Mouse (Mus musculus): ENCODE measurements at regions not wholly inside any gene's neighbourhood (a gene's known extent, or its start where the extent isn't known, plus 50 kb on each side); places are given as distances from the start of the nearest gene placed in this dataset.

- WGBS, result 28% methylated on average over 7 of the region's 7 CpGs
- TF ChIP-seq POLR2A (IDR thresholded peaks at IDR 0.05; ENCODE audit: borderline replicate concordance, insufficient read depth, low read length), result no peak
- TF ChIP-seq CTCF (IDR thresholded peaks at IDR 0.05; ENCODE audit: borderline replicate concordance, insufficient read depth, low read depth, low read length), result no peak
- no peak for DNase-seq
- Histone ChIP-seq H3K27me3 (ENCODE audit: control insufficient read depth, insufficient read depth, low read length) (no peaks in the 10 kb centered on the region), H3K4me3 (replicated peaks; ENCODE audit: insufficient read depth, low read depth, low read length) (no peak overlapping the region), H3K4me1 (ENCODE audit: control insufficient read depth, insufficient read depth, low read length) (no peaks in the 10 kb centered on the region; the same call in 1 of the 2 replicates), H3K27ac (ENCODE audit: insufficient read depth, low read length) (no peak overlapping the region)
Measured at GRCm38 (mm10) chr2:179371553-179371952, 70.7 kb upstream of the Cdh4 start.

GRCm38 (mm10) chr2:179379691-179380443, 62.4 kb upstream of the Cdh4 start:
- no peak for DNase-seq
- Histone ChIP-seq H3K27ac (ENCODE audit: insufficient read depth, low read length) (no peak overlapping the region), H3K4me3 (replicated peaks; ENCODE audit: insufficient read depth, low read depth, low read length) (no peak overlapping the region), H3K4me1 (ENCODE audit: control insufficient read depth, insufficient read depth, low read length) (no peaks in the 10 kb centered on the region), H3K27me3 (ENCODE audit: control insufficient read depth, insufficient read depth, low read length) (no peaks in the 10 kb centered on the region)
- TF ChIP-seq CTCF (IDR thresholded peaks at IDR 0.05; ENCODE audit: borderline replicate concordance, insufficient read depth, low read depth, low read length), result no peak
- TF ChIP-seq POLR2A (IDR thresholded peaks at IDR 0.05; ENCODE audit: borderline replicate concordance, insufficient read depth, low read length), result no peak
- WGBS, result 62% methylated on average over 11 of the region's 11 CpGs

- TF ChIP-seq POLR2A (IDR thresholded peaks at IDR 0.05; ENCODE audit: borderline replicate concordance, insufficient read depth, low read length), result no peak
- TF ChIP-seq CTCF (IDR thresholded peaks at IDR 0.05; ENCODE audit: borderline replicate concordance, insufficient read depth, low read depth, low read length), result no peak
- Histone ChIP-seq H3K27ac (ENCODE audit: insufficient read depth, low read length) (no peak overlapping the region), H3K4me3 (replicated peaks; ENCODE audit: insufficient read depth, low read depth, low read length) (no peak overlapping the region), H3K4me1 (ENCODE audit: control insufficient read depth, insufficient read depth, low read length) (no peaks in the 10 kb centered on the region), H3K27me3 (ENCODE audit: control insufficient read depth, insufficient read depth, low read length) (no peaks in the 10 kb centered on the region)
- DNase-seq, result no peak
- WGBS, result 71% methylated on average over 4 of the region's 4 CpGs
Measured at GRCm38 (mm10) chr2:179380444-179380705, 61.9 kb upstream of the Cdh4 start.

- 98% methylated on average over 3 of the region's 3 CpGs for WGBS
- no peak overlapping the region for H3K4me3 ChIP-seq (replicated peaks; ENCODE audit: insufficient read depth, low read depth, low read length)
- TF ChIP-seq CTCF (IDR thresholded peaks at IDR 0.05; ENCODE audit: borderline replicate concordance, insufficient read depth, low read depth, low read length), result no peak
- no peak for TF ChIP-seq POLR2A (IDR thresholded peaks at IDR 0.05; ENCODE audit: borderline replicate concordance, insufficient read depth, low read length)
- no peak for DNase-seq
- H3K27me3 ChIP-seq (ENCODE audit: control insufficient read depth, insufficient read depth, low read length), result no peaks in the 10 kb centered on the region
- H3K4me1 ChIP-seq (ENCODE audit: control insufficient read depth, insufficient read depth, low read length), result no peaks in the 10 kb centered on the region
- H3K27ac ChIP-seq (ENCODE audit: insufficient read depth, low read length), result no peak overlapping the region
Measured at GRCm38 (mm10) chr2:179381916-179382315, 60.3 kb upstream of the Cdh4 start.

- H3K27me3 ChIP-seq (ENCODE audit: control insufficient read depth, insufficient read depth, low read length), result no peaks in the 10 kb centered on the region
- H3K4me1 ChIP-seq (ENCODE audit: control insufficient read depth, insufficient read depth, low read length), result no peaks in the 10 kb centered on the region
- TF ChIP-seq POLR2A (IDR thresholded peaks at IDR 0.05; ENCODE audit: borderline replicate concordance, insufficient read depth, low read length) (no peak), CTCF (IDR thresholded peaks at IDR 0.05; ENCODE audit: borderline replicate concordance, insufficient read depth, low read depth, low read length) (no peak)
- no peak overlapping the region for H3K4me3 ChIP-seq (replicated peaks; ENCODE audit: insufficient read depth, low read depth, low read length)
- WGBS, result 55% methylated on average over 9 of the region's 9 CpGs
- DNase-seq, result no peak
- H3K27ac ChIP-seq (ENCODE audit: insufficient read depth, low read length), result no peak overlapping the region
Measured at GRCm38 (mm10) chr2:179382594-179382993, 59.6 kb upstream of the Cdh4 start.

GRCm38 (mm10) chr2:179386871-179387270, 55.4 kb upstream of the Cdh4 start:
- TF ChIP-seq CTCF (IDR thresholded peaks at IDR 0.05; ENCODE audit: borderline replicate concordance, insufficient read depth, low read depth, low read length), result no peak
- TF ChIP-seq POLR2A (IDR thresholded peaks at IDR 0.05; ENCODE audit: borderline replicate concordance, insufficient read depth, low read length), result no peak

GRCm38 (mm10) chr2:179390486-179390885, 51.7 kb upstream of the Cdh4 start:
- DNase-seq, result no peak
- no peak overlapping the region for H3K27ac ChIP-seq (ENCODE audit: insufficient read depth, low read length)
- no peak overlapping the region for H3K4me3 ChIP-seq (replicated peaks; ENCODE audit: insufficient read depth, low read depth, low read length)
- TF ChIP-seq POLR2A (IDR thresholded peaks at IDR 0.05; ENCODE audit: borderline replicate concordance, insufficient read depth, low read length) (no peak), CTCF (IDR thresholded peaks at IDR 0.05; ENCODE audit: borderline replicate concordance, insufficient read depth, low read depth, low read length) (no peak)
- WGBS, result 67% methylated on average over 4 of the region's 4 CpGs
- H3K4me1 ChIP-seq (ENCODE audit: control insufficient read depth, insufficient read depth, low read length), result no peaks in the 10 kb centered on the region
- no peaks in the 10 kb centered on the region for H3K27me3 ChIP-seq (ENCODE audit: control insufficient read depth, insufficient read depth, low read length)

More at GRCm38 (mm10) chr2:179386871-179387270, 55.4 kb upstream of the Cdh4 start:
- H3K4me1 ChIP-seq (ENCODE audit: control insufficient read depth, insufficient read depth, low read length), result no peaks in the 10 kb centered on the region
- DNase-seq, result no peak
- 27% methylated on average over 6 of the region's 6 CpGs for WGBS
- H3K4me3 ChIP-seq (replicated peaks; ENCODE audit: insufficient read depth, low read depth, low read length), result no peak overlapping the region
- H3K27ac ChIP-seq (ENCODE audit: insufficient read depth, low read length), result no peak overlapping the region
- no peaks in the 10 kb centered on the region for H3K27me3 ChIP-seq (ENCODE audit: control insufficient read depth, insufficient read depth, low read length)

GRCm38 (mm10) chr2:179390924-179391461, 51.2 kb upstream of the Cdh4 start:
- TF ChIP-seq CTCF (IDR thresholded peaks at IDR 0.05; ENCODE audit: borderline replicate concordance, insufficient read depth, low read depth, low read length), result no peak
- no peak for TF ChIP-seq POLR2A (IDR thresholded peaks at IDR 0.05; ENCODE audit: borderline replicate concordance, insufficient read depth, low read length)
- no peak overlapping the region for H3K4me3 ChIP-seq (replicated peaks; ENCODE audit: insufficient read depth, low read depth, low read length)
- H3K27me3 ChIP-seq (ENCODE audit: control insufficient read depth, insufficient read depth, low read length), result no peaks in the 10 kb centered on the region
- DNase-seq, result no peak
- no peak overlapping the region for H3K27ac ChIP-seq (ENCODE audit: insufficient read depth, low read length)
- H3K4me1 ChIP-seq (ENCODE audit: control insufficient read depth, insufficient read depth, low read length), result no peaks in the 10 kb centered on the region
- 62% methylated on average over 11 of the region's 11 CpGs for WGBS
